Mouse (Mus musculus) spleen, adult 2 months (tissue): Measurements from ENCODE around the gene Shc3. TPM values are rescaled to one million over a fixed set of nuclear protein-coding genes. Genes with fewer than 3 reads are reported as not detected.

ENCODE experiments used
- DNase-seq, 2 experiments: peaks; one replicate each; pipeline versions ENCODE4 v3.0.0 to v3.0.0-alpha.2; 2012 to 2021; ENCODE audit warnings: low spot score in 2 of 2, low read depth in 1 of 2
- H3K27ac ChIP-seq: fragments of 200-500 bp; 2 replicates; pipeline ENCODE4 v1.5.1; 2012; ENCODE audit warnings: low read length, inconsistent platforms; ENCODE audit not compliant: insufficient read depth
- H3K27me3 ChIP-seq: fragments of 200-500 bp; 2 replicates; pipeline ENCODE4 v1.6.1; 2012; ENCODE audit warnings: mild to moderate bottlenecking, moderate library complexity, low read length, inconsistent platforms; ENCODE audit not compliant: control insufficient read depth, insufficient read depth
- H3K36me3 ChIP-seq: fragments of 200-500 bp; 2 replicates; pipeline ENCODE4 v1.6.1; 2012; ENCODE audit warnings: mild to moderate bottlenecking, low read length, inconsistent platforms; ENCODE audit not compliant: control insufficient read depth, insufficient read depth
- H3K4me1 ChIP-seq: fragments of 200-500 bp; 2 replicates; pipeline ENCODE4 v1.6.1; 2011; ENCODE audit warnings: inconsistent platforms; ENCODE audit not compliant: control insufficient read depth, insufficient read depth, insufficient read length
- H3K4me3 ChIP-seq: fragments of 200-500 bp; 2 replicates; pipeline ENCODE4 v1.5.1; 2011; ENCODE audit warnings: mild to moderate bottlenecking, inconsistent platforms; ENCODE audit not compliant: insufficient read depth, insufficient read length; ENCODE audit errors: extremely low read depth
- CTCF ChIP-seq: fragments of 200-500 bp; IDR thresholded peaks from 2 replicates; pipeline ENCODE4 v1.5.1; 2011; ENCODE audit warnings: mild to moderate bottlenecking, inconsistent platforms; ENCODE audit not compliant: insufficient read depth, insufficient read length, insufficient replicate concordance; ENCODE audit errors: extremely low read depth
- POLR2A ChIP-seq: fragments of 200-500 bp; IDR thresholded peaks from 2 replicates; pipeline ENCODE4 v1.6.1; 2011; ENCODE audit warnings: low read depth, low read length, inconsistent platforms
- WGBS: fragments of 180-500 bp; shearing (Covaris S2); methylation state at CpG from one replicate; pipeline ENCODE4 v1.1.7; 2018; 5-methylcytosine and 5-hydroxymethylcytosine counted together
- polyA plus RNA-seq: library from polyadenylated mRNA; depleted of rRNA; stranded (reverse); fragments of >200 nt; gene quantifications from 2 replicates; pipeline ENCODE4 v1.2.3, GENCODE M21; 2012

Shc3 gene
- polyA plus RNA-seq, 1 experiment: 0.14 TPM

DNA sequence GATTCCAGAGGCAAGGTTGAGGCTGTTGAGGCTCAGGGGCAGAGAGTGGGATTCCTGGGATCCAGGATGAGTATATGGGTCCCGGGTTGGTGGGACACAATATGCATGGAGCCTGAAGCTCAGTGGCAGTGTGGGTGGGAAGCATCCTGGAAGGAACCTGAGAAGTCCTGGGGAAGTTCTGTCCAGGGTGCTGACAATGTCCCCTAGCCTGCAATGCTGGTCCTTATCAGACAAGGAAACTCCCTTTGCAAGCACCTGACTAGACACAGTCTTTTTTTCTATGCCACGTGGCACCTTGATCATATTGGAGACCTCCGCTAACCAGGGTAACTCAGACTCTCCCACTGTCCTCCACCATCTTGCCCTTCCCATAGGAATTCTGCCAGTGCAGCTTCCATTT, 80.3 kb downstream of the Shc3 start:
- no peaks in the 10 kb centered on the region for H3K27me3 ChIP-seq
- 71% methylated on average over 3 of the region's 3 CpGs for WGBS
- H3K36me3 ChIP-seq: no peaks in the 10 kb centered on the region
- TF ChIP-seq POLR2A: no peak
- no peak for TF ChIP-seq CTCF
- no peak overlapping the region for H3K4me3 ChIP-seq
- no peaks in the 10 kb centered on the region for H3K4me1 ChIP-seq
- no peak for DNase-seq
- H3K27ac ChIP-seq: no peak overlapping the region

GRCm38 (mm10) chr13:51485291-51485690, 83.9 kb downstream of the Shc3 start:
- Histone ChIP-seq H3K27me3 (no peaks in the 10 kb centered on the region), H3K4me1 (no peaks in the 10 kb centered on the region), H3K27ac (no peak overlapping the region), H3K4me3 (no peak overlapping the region), H3K36me3 (no peaks in the 10 kb centered on the region)
- DNase-seq: no peak
- TF ChIP-seq CTCF: no peak
- TF ChIP-seq POLR2A: no peak
- WGBS: 82% methylated on average over 9 of the region's 9 CpGs

- WGBS: 90% methylated on average over 11 of the region's 11 CpGs
- no peak for TF ChIP-seq CTCF
- no peak for TF ChIP-seq POLR2A
- DNase-seq: no peak
Measured at GRCm38 (mm10) chr13:51482786-51483185, 86.4 kb downstream of the Shc3 start.

GRCm38 (mm10) chr13:51480341-51481011, 88.7 kb downstream of the Shc3 start:
- DNase-seq: no peak
- Histone ChIP-seq H3K27me3 (no peaks in the 10 kb centered on the region), H3K27ac (no peak overlapping the region), H3K4me3 (no peak overlapping the region), H3K36me3 (no peaks in the 10 kb centered on the region), H3K4me1 (no peaks in the 10 kb centered on the region)
- TF ChIP-seq CTCF (no peak), POLR2A (no peak)
- 55% methylated on average over 11 of the region's 11 CpGs for WGBS

More at GRCm38 (mm10) chr13:51482786-51483185, 86.4 kb downstream of the Shc3 start:
- Histone ChIP-seq H3K4me1 (no peaks in the 10 kb centered on the region), H3K36me3 (no peaks in the 10 kb centered on the region), H3K27me3 (no peaks in the 10 kb centered on the region), H3K27ac (no peak overlapping the region), H3K4me3 (no peak overlapping the region)

DNA sequence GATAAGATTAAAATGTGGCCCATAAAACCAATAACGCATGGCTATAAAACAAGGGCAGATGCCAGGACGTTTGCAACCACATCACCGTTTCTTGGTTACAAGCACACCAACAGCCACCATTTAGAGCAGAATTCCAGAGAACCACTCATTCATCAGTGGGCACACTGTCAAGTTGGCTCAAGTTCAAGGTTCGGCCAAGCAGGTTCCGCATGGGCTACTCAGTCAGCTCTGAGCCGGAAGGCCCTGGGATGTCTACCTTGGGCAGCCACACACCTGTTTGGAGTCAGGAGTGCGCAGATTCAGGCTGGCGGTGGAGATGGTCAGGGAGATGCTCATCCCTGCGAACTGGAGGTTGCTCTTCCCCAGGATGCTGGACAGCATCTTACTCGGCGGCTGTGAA, 89.4 kb downstream of the Shc3 start:
- WGBS: 84% methylated on average over 11 of the region's 11 CpGs
- no peaks in the 10 kb centered on the region for H3K36me3 ChIP-seq
- no peak for TF ChIP-seq POLR2A
- no peak overlapping the region for H3K27ac ChIP-seq
- no peaks in the 10 kb centered on the region for H3K27me3 ChIP-seq
- no peaks in the 10 kb centered on the region for H3K4me1 ChIP-seq
- no peak overlapping the region for H3K4me3 ChIP-seq
- no peak for DNase-seq

DNA sequence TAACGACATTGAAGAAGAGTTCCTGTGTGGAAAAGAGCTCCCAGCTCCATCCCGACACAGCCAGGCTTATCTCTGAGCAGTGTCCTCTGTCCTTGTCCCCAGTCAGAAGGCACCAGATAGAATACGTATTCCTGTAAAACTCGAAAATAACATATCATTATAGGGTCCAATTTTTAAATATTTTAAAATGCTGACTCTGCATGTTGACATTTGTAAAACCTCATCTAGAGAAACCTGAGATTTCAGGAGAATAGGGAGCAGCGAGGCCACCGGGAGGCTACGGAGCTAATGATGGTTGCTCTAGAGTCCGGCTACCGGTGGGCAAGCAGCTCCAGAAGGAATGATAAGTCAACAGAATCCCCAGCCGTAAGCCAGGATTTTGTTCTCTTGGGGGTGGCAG, 92.2 kb downstream of the Shc3 start:
- peak overlapping the region; percentile 15; the same call in 1 of the 2 replicates for H3K27ac ChIP-seq
- no peaks in the 10 kb centered on the region for H3K27me3 ChIP-seq
- no peak overlapping the region for H3K4me3 ChIP-seq
- no peak for DNase-seq
- 83% methylated on average over 10 of the region's 10 CpGs for WGBS
- H3K36me3 ChIP-seq: no peaks in the 10 kb centered on the region
- TF ChIP-seq CTCF (no peak), POLR2A (no peak)
- H3K4me1 ChIP-seq: no peaks in the 10 kb centered on the region

DNA sequence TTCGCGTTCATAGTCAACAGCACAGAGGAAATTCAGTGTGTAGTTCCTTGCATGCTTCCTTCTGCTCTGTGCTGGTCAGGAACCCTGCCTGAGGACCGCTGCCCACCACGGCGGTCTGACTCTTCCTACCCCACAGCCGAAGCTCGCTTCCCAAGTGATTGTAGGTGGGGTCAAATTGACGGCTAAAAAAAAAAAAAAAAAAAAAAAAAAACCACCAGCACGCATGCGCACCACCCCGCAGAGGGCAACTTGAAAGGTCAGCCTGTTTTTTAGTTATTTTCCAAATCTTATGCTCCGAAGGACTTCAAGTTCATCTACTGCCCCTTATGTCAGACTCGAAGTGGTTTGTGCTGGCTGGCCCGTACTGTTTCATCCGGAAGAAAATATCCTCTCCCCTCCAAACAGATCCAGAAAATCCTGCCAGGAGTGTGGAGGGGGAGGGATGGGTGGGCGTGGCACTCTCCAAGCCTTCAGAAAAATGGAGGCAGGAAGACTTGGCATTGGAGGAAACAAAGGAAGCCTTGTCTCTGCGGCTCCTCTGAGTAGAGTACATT, 100.4 kb downstream of the Shc3 start:
- Histone ChIP-seq H3K27me3 (no peaks in the 10 kb centered on the region), H3K27ac (no peak overlapping the region), H3K4me3 (no peak overlapping the region), H3K36me3 (no peaks in the 10 kb centered on the region), H3K4me1 (no peaks in the 10 kb centered on the region)
- DNase-seq: no peak
- TF ChIP-seq POLR2A: no peak
- no peak for TF ChIP-seq CTCF
- WGBS: 74% methylated on average over 17 of the region's 17 CpGs
